Mouse (Mus musculus) T-helper 1 cell (primary cell): Measurements from ENCODE around the gene Gm21987.
"Not testable (repeated sequence)": the region's sequence is repeated elsewhere in the genome, so short reads cannot be mapped to it uniquely, and the experiment has no call there.

Experiments
- in situ Hi-C: fragments of 300-600 bp; cut with MboI, MseI; formaldehyde crosslinking; loops from one replicate; pipeline ENCODE4 v1.15.1; 2025; ENCODE audit warnings: high pct_unique_total_duplicates

Gene Gm21987

GRCm38 (mm10) chr16:38346529-38347325 is at the start of gene Gm21987, which contains the start of gene Cox17:
Gene Gm21987 (plus strand): TSS chr16:38347040.
Gene Cox17 (plus strand): TSS chr16:38346991.
- in situ Hi-C loops: loop anchor here (5.0 kb wide), 1 partner anchor 136 kb away; no protein-coding TSS in a partner anchor

- in situ Hi-C loops: no loop called here
These were observed 48.4 kb upstream of the Gm21987 start for GRCm38 (mm10) chr16:38298410-38298809.

DNA sequence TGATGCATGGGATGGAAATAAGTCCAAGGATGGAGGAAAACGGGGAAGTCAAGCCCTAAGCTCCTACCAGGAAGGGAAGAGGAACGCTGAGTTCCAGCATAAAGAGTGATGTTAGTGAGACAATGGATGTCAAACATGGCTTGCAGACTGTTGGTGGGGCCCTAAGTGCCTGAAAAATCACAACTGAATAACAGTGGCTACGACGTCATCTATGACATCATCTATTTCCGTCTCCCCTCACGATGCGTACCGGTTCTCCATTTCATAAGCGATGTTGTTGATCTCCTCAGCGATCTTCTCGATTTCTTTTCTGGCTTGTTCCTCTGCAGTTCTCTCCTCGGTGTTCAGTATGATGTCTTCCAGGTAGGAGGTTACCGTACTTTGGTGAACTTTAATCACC is 44.5 kb upstream of the Gm21987 start:
- in situ Hi-C loops: loop anchor here (10.0 kb wide), 1 partner anchor 308 kb away; no protein-coding TSS in a partner anchor

- in situ Hi-C loops: loop anchor here (10.0 kb wide), 1 partner anchor 310 kb away; no protein-coding TSS in a partner anchor
These were observed 42.2 kb upstream of the Gm21987 start for GRCm38 (mm10) chr16:38304460-38305194.

- in situ Hi-C loops: loop anchor here (10.0 kb wide), 1 partner anchor 312 kb away; no protein-coding TSS in a partner anchor
These were observed 40.1 kb upstream of the Gm21987 start for GRCm38 (mm10) chr16:38306571-38307220.

GRCm38 (mm10) chr16:38307221-38307605 is 39.6 kb upstream of the Gm21987 start:
- in situ Hi-C loops: loop anchor here (10.0 kb wide), 1 partner anchor 312 kb away; no protein-coding TSS in a partner anchor

DNA sequence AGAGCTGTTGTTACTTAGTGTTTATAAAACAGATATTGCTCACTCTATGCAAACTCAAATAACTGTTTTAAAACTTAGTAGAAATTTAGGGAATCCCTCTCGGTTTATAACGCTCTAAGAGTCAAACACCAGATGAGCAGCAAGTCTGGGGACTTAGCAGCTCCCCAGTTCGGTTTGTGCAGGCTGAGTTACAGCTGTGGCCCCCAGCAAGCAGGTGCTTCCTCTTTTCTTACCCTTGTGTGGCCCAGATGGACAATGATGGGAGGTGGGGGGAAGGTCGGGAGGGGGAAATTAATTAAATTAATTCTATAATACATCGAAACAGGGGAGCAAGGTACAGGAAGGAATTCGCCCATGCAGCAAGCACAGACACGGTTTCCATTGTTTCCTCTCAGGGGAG is 39.2 kb upstream of the Gm21987 start:
- in situ Hi-C loops: loop anchor here (10.0 kb wide), 1 partner anchor 313 kb away; no protein-coding TSS in a partner anchor

- in situ Hi-C loops: loop anchor here (10.0 kb wide), 1 partner anchor 313 kb away; no protein-coding TSS in a partner anchor
These were observed 38.6 kb upstream of the Gm21987 start for GRCm38 (mm10) chr16:38308195-38308594.

GRCm38 (mm10) chr16:38318492-38318891 is 28.3 kb upstream of the Gm21987 start:
- in situ Hi-C loops: no loop called here

DNA sequence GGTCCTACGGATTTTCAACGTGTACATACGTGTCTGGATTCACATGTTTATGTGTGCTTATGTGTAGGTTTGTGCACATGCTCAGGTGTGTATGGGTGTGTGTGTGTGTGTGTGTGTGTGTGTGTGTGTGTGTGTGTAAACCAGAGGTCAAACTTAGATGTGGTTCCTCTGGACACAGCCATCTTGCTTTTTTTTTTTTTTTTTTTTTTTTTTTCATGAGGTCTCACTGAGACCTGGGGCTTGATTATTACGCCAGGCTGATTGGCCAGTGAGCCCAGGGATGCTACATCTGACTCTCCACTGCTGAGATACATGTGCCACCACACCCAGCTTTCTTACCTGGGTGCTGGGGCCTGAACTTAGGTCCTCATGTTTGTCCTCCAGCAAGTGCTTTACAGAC is 27.8 kb upstream of the Gm21987 start:
- in situ Hi-C loops: no loop called here

DNA sequence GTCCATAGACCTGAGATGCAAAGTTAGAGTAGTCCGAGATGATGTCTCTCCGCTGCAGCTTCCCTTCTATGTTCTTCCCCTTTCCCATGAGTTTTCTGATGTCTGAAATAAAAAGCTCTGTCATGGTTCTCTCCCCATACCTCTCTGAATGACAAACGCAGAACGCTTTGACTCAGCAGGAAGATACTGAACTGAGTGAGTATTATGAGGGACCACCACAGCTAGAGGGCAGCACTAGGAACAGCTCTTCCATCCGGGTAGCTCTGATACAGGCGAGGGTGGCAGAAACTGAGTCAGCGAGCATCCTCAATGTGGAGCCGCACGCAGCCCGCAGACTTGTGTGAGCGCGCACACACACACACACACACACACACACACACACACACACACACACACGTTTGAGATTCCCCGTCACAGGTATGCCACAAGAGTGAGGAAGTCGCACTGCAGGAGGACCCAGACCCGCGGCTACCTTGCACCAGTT is 25.3 kb upstream of the Gm21987 start:
- in situ Hi-C loops: no loop called here

GRCm38 (mm10) chr16:38324311-38324710 is 22.5 kb upstream of the Gm21987 start:
- in situ Hi-C loops: no loop called here

DNA sequence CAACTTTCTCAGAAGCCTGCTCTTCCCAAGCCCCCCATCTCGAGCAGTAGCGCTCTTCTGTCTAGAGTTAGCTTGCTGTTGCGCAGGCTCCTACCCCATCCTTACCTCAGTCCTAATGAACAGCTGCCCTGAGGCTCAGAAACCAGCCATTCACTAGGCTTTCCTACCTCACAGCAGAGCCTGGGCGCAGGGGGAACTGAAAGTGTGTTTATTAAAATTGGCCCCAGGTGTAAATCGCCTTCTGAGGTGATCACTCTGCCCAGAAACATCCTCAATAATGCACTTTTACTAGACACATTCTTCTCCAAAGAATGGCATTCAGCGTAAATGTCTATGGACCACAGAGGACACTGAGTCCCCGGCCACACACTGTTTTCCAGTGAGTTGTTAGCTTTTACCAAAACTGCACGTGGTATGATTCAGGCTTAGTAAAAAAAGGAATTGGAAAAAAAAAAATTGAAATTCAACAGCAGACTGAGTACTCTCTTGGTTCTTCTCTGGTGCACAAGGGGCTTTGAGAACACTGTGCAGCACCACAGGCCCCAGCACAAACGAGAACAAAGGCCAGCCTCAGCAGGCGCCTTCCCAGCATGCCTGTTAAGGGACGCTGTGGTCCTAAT is 20.0 kb upstream of the Gm21987 start:
- in situ Hi-C loops: no loop called here

DNA sequence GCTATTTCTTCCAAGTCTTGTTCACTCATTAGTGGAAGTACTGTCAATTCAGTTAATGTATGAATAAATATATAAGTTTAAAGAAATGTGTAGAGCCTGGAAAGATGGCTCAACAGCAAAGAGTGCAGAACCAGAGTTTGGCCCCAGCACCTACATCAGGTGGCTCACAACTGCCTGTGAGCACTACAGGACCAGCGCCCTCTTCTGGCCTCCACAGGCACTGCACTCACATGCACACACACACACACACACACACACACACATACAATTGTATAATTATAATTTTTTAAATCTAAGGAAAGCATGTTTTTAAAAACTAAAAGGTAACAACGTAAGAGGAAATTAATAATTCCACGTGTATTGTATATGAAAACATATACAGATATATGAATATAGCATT is 17.5 kb upstream of the Gm21987 start:
- in situ Hi-C loops: no loop called here

GRCm38 (mm10) chr16:38334431-38334830 is 12.4 kb upstream of the Gm21987 start:
- in situ Hi-C loops: no loop called here

DNA sequence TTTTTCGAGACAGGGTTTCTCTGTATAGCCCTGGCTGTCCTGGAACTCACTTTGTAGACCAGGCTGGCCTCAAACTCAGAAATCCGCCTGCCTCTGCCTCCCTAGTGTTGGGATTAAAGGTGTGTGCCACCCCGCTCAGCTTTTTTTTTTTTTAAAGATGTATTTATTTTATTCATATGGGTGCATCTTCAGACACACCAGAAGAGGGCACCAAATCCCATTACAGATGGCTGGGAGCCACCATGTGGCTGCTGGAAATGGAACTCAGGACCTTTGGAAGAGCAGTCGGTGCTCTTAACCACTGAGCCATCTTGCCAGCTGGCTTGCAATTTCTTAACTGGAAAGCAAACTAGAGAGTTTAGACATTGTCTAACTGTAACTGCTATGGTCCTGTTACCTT is 8.8 kb upstream of the Gm21987 start:
- in situ Hi-C loops: not testable (repeated sequence)

GRCm38 (mm10) chr16:38341396-38342324 is 5.2 kb upstream of the Gm21987 start, which contains the start of gene Maats1:
Gene Maats1 (minus strand): TSS chr16:38342143.
- in situ Hi-C loops: no loop called here

DNA sequence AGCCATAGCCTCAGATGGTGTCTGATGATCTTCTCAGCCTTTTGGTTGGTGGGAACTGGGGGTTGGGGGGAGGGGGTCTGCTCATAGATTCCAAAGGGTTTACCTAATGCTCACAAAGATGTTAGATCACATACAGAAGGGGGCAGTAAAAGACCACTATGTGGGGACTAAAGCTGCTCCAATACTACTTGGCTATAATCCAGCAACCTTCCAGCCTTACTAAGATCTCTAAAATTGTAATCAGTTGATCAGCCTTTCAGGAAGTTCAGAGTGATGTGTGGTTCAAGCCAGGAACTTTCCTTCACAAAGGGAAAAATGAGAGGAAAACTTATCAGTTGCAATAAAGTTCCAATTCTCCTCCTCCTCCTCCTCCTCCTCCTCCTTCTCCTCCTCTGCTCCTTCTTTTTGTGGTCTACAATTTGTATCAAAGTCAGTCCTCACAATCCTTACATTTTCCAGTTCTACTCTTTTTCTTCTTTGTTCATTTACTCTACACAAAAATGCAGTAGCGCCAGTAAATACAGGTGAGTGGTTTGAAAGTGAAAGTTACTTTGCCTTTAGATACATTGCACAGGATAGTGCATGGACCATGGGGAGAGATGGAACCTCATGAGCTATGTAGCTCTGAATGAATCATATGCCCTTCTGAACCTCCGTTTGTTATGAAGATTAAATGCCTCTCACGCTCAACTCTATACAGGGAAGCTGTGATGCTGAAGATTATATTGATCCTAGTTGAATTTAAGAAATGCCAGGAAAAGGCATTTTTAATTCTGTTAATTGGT is 1.7 kb upstream of the Gm21987 start:
- in situ Hi-C loops: loop anchor here (5.0 kb wide), 1 partner anchor 137 kb away; no protein-coding TSS in a partner anchor

- in situ Hi-C loops: loop anchor here (5.0 kb wide), 1 partner anchor 135 kb away; no protein-coding TSS in a partner anchor
These were observed 748 bp downstream of the Gm21987 start for GRCm38 (mm10) chr16:38347588-38347987.
